Mouse (Mus musculus): ENCODE measurements around the gene Nmnat1. TPM values are rescaled to one million over a fixed set of nuclear protein-coding genes. Genes with fewer than 3 reads are reported as not detected.

The Nmnat1 gene
- total and polyA plus RNA-seq, 3 experiments, result 8.6 to 11.4 (median 10.9) TPM

- H3K36me3 ChIP-seq (replicated peaks in 1 of 2; ENCODE audit: control insufficient read depth in 1 of 2, insufficient read depth in 1 of 2, low read length in 1 of 2), result peaks cover 6 to 14% of the 10 kb centered on the region in 2 experiments
- TF ChIP-seq GABPA (IDR thresholded peaks at IDR 0.05; ENCODE audit: insufficient replicate concordance, low read depth, low read length) (no peak), POLR2A (IDR thresholded peaks at IDR 0.05; ENCODE audit: low read depth, low read length) (no peak), CHD2 (IDR thresholded peaks at IDR 0.05; ENCODE audit: low read length) (no peak), ZMIZ1 (IDR thresholded peaks at IDR 0.05; ENCODE audit: low read depth, low read length) (no peak), ELF1 (IDR thresholded peaks at IDR 0.05; ENCODE audit: low read depth, low read length) (no peak), NRF1 (IDR thresholded peaks at IDR 0.05; ENCODE audit: low read depth, low read length) (no peak), POLR2AphosphoS2 (IDR thresholded peaks at IDR 0.05; ENCODE audit: low read depth, low read length) (no peak), USF2 (conservative IDR thresholded peaks at IDR 0.05; ENCODE audit: low read depth, low read length) (no peak), MYC (IDR thresholded peaks at IDR 0.05; ENCODE audit: low read depth, low read length) (no peak), MXI1 (IDR thresholded peaks at IDR 0.05; ENCODE audit: low read depth, low read length) (no peak), CHD1 (IDR thresholded peaks at IDR 0.05; ENCODE audit: low read depth, low read length) (no peak), UBTF (IDR thresholded peaks at IDR 0.05; ENCODE audit: low read depth, low read length) (no peak), MAZ (IDR thresholded peaks at IDR 0.05; ENCODE audit: low read depth, low read length) (no peak), HCFC1 (IDR thresholded peaks at IDR 0.05; ENCODE audit: low read depth, low read length) (no peak), BHLHE40 (IDR thresholded peaks at IDR 0.05; ENCODE audit: low read depth, low read length) (no peak), ZC3H11A (IDR thresholded peaks at IDR 0.05; ENCODE audit: low read depth, low read length) (no peak)
- no peaks in the 10 kb centered on the region for H3K27me3 ChIP-seq (replicated peaks)
- no peaks in the 10 kb centered on the region for H3K9me3 ChIP-seq (replicated peaks; ENCODE audit: low read length)
- in situ Hi-C loops (cut with MboI; ENCODE audit: low pct_ligation_motif_present, low pct_unique_long_range_greater_than_20kb, low sequenced_read_pairs), result no loop called here
- dilution Hi-C loops (cut with MboI; ENCODE audit: extremely low pct_ligation_motif_present, extremely low pct_unique_long_range_greater_than_20kb, low sequenced_read_pairs), result no loop called here
- no peak overlapping the region for H3K27ac ChIP-seq (ENCODE audit: insufficient read depth, low read depth)
- H3K4me2 ChIP-seq (ENCODE audit: insufficient read depth, low read depth, poor library complexity, severe bottlenecking), result no peak overlapping the region
- H3K79me2 ChIP-seq (replicated peaks; ENCODE audit: control insufficient read depth, extremely low read depth, insufficient read depth, poor library complexity, severe bottlenecking), result no peaks in the 10 kb centered on the region
- peaks cover 0 to 7% of the 10 kb centered on the region in 2 experiments; a peak in 2 of 4 replicates for H3K4me1 ChIP-seq (ENCODE audit: control insufficient read depth in 1 of 2, insufficient read depth in 2 of 2)
- no peak overlapping the region for H3K9ac ChIP-seq (ENCODE audit: insufficient read depth, low read depth)
- DNase-seq (ENCODE audit: extremely low read depth), result no peak
- no peak overlapping the region for H3K4me3 ChIP-seq (replicated peaks in 1 of 3; ENCODE audit: low read depth in 2 of 3, low read length in 2 of 3, poor library complexity in 1 of 3)
Measured at GRCm38 (mm10) chr4:149506904-149507303, 21.9 kb upstream of the Nmnat1 start.

GRCm38 (mm10) chr4:149505261-149505967 lies 20.4 kb upstream of the Nmnat1 start:
- Histone ChIP-seq H3K9ac (ENCODE audit: insufficient read depth, low read depth) (no peak overlapping the region), H3K4me1 (ENCODE audit: control insufficient read depth in 1 of 2, insufficient read depth in 2 of 2) (peaks cover 0 to 7% of the 10 kb centered on the region in 2 experiments; a peak in 3 of 4 replicates), H3K4me2 (ENCODE audit: insufficient read depth, low read depth, poor library complexity, severe bottlenecking) (no peak overlapping the region), H3K4me3 (replicated peaks in 1 of 3; ENCODE audit: low read depth in 2 of 3, low read length in 2 of 3, poor library complexity in 1 of 3) (no peak overlapping the region), H3K36me3 (replicated peaks in 1 of 2; ENCODE audit: control insufficient read depth in 1 of 2, insufficient read depth in 1 of 2, low read length in 1 of 2) (peaks cover 13 to 28% of the 10 kb centered on the region in 2 experiments), H3K9me3 (replicated peaks; ENCODE audit: low read length) (no peaks in the 10 kb centered on the region), H3K79me2 (replicated peaks; ENCODE audit: control insufficient read depth, extremely low read depth, insufficient read depth, poor library complexity, severe bottlenecking) (no peaks in the 10 kb centered on the region), H3K27ac (ENCODE audit: insufficient read depth, low read depth) (no peak overlapping the region), H3K27me3 (replicated peaks) (no peaks in the 10 kb centered on the region)
- in situ Hi-C loops (cut with MboI; ENCODE audit: low pct_ligation_motif_present, low pct_unique_long_range_greater_than_20kb, low sequenced_read_pairs), result no loop called here
- DNase-seq (ENCODE audit: extremely low read depth), result no peak
- no peak for TF ChIP-seq POLR2AphosphoS2 (IDR thresholded peaks at IDR 0.05; ENCODE audit: low read depth, low read length)
- TF ChIP-seq NELFE (IDR thresholded peaks at IDR 0.05; ENCODE audit: low read depth, low read length), result no peak
- TF ChIP-seq SMC3 (IDR thresholded peaks at IDR 0.05; ENCODE audit: low read depth, low read length), result no peak
- no peak for TF ChIP-seq PAX5 (IDR thresholded peaks at IDR 0.05; ENCODE audit: low read length)
- TF ChIP-seq IRF4 (IDR thresholded peaks at IDR 0.05; ENCODE audit: low read depth, low read length), result no peak
- dilution Hi-C loops (cut with MboI; ENCODE audit: extremely low pct_ligation_motif_present, extremely low pct_unique_long_range_greater_than_20kb, low sequenced_read_pairs), result no loop called here

All from CH12.LX (cell line).